Mouse (Mus musculus) embryonic fibroblast, embryonic 13.5 days (primary cell): Measurements from ENCODE around the gene Shank3.

Experiments
- CTCF ChIP-seq: IDR thresholded peaks from 2 replicates; pipeline ENCODE4 v1.5.1; 2011; ENCODE audit warnings: mild to moderate bottlenecking, control low read depth, low read length, moderate library complexity, borderline replicate concordance; ENCODE audit not compliant: insufficient read depth
- POLR2A ChIP-seq: IDR thresholded peaks from 2 replicates; pipeline ENCODE4 v1.6.1; 2011; ENCODE audit warnings: low read depth, mild to moderate bottlenecking, control low read depth, low read length, moderate library complexity

- TF ChIP-seq CTCF (no peak), POLR2A (no peak)
These were observed 39.1 kb upstream of the Shank3 start for GRCm38 (mm10) chr15:89460298-89460697.
